In the genomic region with DNA sequence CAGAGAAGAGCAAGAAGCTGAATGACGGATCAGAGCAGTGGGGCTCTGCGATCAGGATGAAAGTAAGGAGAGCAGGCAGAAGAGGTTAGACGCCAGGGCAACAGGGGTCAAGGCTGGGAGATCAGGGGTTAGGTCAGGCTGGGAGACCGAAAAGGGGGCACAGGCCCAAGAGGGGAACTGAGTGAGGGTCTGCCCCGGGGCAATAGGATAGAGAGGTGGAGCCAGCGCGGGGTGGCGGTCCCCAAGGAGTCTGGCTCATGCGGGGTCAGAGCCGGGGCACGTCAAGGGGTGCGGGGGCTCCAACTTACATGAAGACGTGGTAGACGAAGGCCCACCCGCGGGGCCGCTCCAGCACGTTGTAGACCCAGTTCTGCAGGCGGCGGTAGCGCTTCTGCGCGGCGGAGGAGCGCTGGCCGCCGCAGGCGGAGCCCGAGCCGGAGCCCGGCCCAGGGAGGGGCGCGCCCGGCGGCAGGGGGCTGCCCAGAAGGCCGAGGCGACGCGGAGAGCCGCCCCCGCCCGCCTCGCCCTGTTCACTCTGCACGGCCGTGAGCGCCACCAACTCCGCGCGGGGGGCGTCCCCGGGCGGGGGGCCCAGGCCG, we compare ENCODE assay signal across 8 mouse cellular contexts. TPM values are rescaled to one million over a fixed set of nuclear protein-coding genes. Genes with fewer than 3 reads are reported as not detected.
DNase-seq lines count a peak whose midpoint lies in the region; ATAC-seq and TF ChIP-seq lines count a peak whose summit lies in the region.

No protein-coding gene starts in this region.

- H3K9ac ChIP-seq in ES-E14 (ENCODE audit: insufficient read depth, low read depth, low read length, poor library complexity, severe bottlenecking) = peak overlapping the region; percentile 70; the same call in 1 of the 2 replicates
- H3K9ac ChIP-seq in hindbrain, embryonic 15.5 days = peak overlapping the region; percentile 67
- H3K9ac ChIP-seq in midbrain, embryonic 11.5 days (ENCODE audit: low read length) = peak overlapping the region; percentile 67

- peak overlapping the region; percentile 90 for H3K27ac ChIP-seq in gastrocnemius, adult 2 months
- no peak overlapping the region for H3K27ac ChIP-seq in ES-E14 (ENCODE audit: insufficient read depth, low read depth, low read length, poor library complexity, severe bottlenecking)
- no peak overlapping the region for H3K27ac ChIP-seq in embryonic fibroblast, embryonic 13.5 days (ENCODE audit: insufficient read depth, low read length)
- H3K27ac ChIP-seq in hindbrain, embryonic 15.5 days (replicated peaks) = 0 out of 2 replicates have a peak overlapping the region, but pooled peaks have one; percentile 22
- no peak overlapping the region for H3K27ac ChIP-seq in midbrain, embryonic 11.5 days (ENCODE audit: low read depth, low read length)

- TF ChIP-seq CTCF in gastrocnemius, adult 2 months (IDR thresholded peaks at IDR 0.05) = no peak
- TF ChIP-seq CTCF in embryonic fibroblast, embryonic 13.5 days (IDR thresholded peaks at IDR 0.05; ENCODE audit: borderline replicate concordance, insufficient read depth, low read length) = no peak

- WGBS in hindbrain, embryonic 15.5 days = 2% methylated on average over 53 of the region's 53 CpGs
- 1% methylated on average over 36 of the region's 53 CpGs for WGBS in midbrain, embryonic 11.5 days

- ATAC-seq in hindbrain, embryonic 15.5 days (ENCODE audit: low FRiP score, low read depth) = peak; percentile 29
- ATAC-seq in midbrain, embryonic 11.5 days (ENCODE audit: low FRiP score) = peak; percentile 72
- no peak for ATAC-seq in erythroid progenitor cell, adult 5-6 weeks (replicated peaks; ENCODE audit: low FRiP score, poor library complexity, severe bottlenecking)

- peak overlapping the region; percentile 100 for H3K4me2 ChIP-seq in hindbrain, embryonic 15.5 days
- peak overlapping the region; percentile 96 for H3K4me2 ChIP-seq in midbrain, embryonic 11.5 days

- peaks cover 32% of the 10 kb centered on the region for H3K27me3 ChIP-seq in hindbrain, embryonic 15.5 days
- peaks cover 48% of the 10 kb centered on the region for H3K27me3 ChIP-seq in midbrain, embryonic 11.5 days (ENCODE audit: control insufficient read depth, insufficient read depth, low read length)

- no peaks in the 10 kb centered on the region for H3K9me3 ChIP-seq in ES-E14 (ENCODE audit: control insufficient read depth, insufficient read depth, low read depth, low read length)
- H3K9me3 ChIP-seq in hindbrain, embryonic 15.5 days = no peaks in the 10 kb centered on the region
- no peaks in the 10 kb centered on the region for H3K9me3 ChIP-seq in midbrain, embryonic 11.5 days (ENCODE audit: control insufficient read depth, low read length)

- no peaks in the 10 kb centered on the region for H3K36me3 ChIP-seq in ES-E14 (ENCODE audit: control insufficient read depth, insufficient read depth, low read length, poor library complexity, severe bottlenecking)
- no peaks in the 10 kb centered on the region for H3K36me3 ChIP-seq in hindbrain, embryonic 15.5 days
- no peaks in the 10 kb centered on the region for H3K36me3 ChIP-seq in midbrain, embryonic 11.5 days (ENCODE audit: control insufficient read depth, insufficient read depth, low read length)

- in situ Hi-C loops in ES-E14 (cut with MboI; ENCODE audit: low sequenced_read_pairs in 2 of 2, unreplicated experiment in 2 of 2) = no loop called here

- peak; percentile 70 for DNase-seq in gastrocnemius, adult 2 months
- DNase-seq in gastrocnemius, postnatal 14 days = no peak
- no peak for DNase-seq in ES-E14 (ENCODE audit: low read depth, low spot score)
- peak; percentile 93 for DNase-seq in midbrain, embryonic 11.5 days (ENCODE audit: low spot score, missing footprints)
- no peak for DNase-seq in MN1 (ENCODE audit: low spot score)

- peaks cover 0 to 10% of the 10 kb centered on the region in 2 experiments; a peak in 2 of 4 replicates for H3K4me1 ChIP-seq in ES-E14 (ENCODE audit: control insufficient read depth in 2 of 2, insufficient read depth in 2 of 2, low read length in 2 of 2, poor library complexity in 1 of 2)
- H3K4me1 ChIP-seq in embryonic fibroblast, embryonic 13.5 days (ENCODE audit: control insufficient read depth, insufficient read depth, low read length) = no peaks in the 10 kb centered on the region
- peaks cover 22% of the 10 kb centered on the region for H3K4me1 ChIP-seq in hindbrain, embryonic 15.5 days (replicated peaks)
- peaks cover 9% of the 10 kb centered on the region for H3K4me1 ChIP-seq in midbrain, embryonic 11.5 days (ENCODE audit: control insufficient read depth, insufficient read depth, low read length)

- intact Hi-C loops in gastrocnemius, adult 2 months (cut with DNase I) = no loop called here
- intact Hi-C loops in gastrocnemius, postnatal 14 days (cut with DNase I; ENCODE audit: low total_unique reads) = loop anchor here (5.0 kb wide), 1 partner anchor 49 kb away; no protein-coding TSS in a partner anchor

- TF ChIP-seq POLR2A in embryonic fibroblast, embryonic 13.5 days (IDR thresholded peaks at IDR 0.05; ENCODE audit: low read depth, low read length) = no peak

- H3K4me3 ChIP-seq in gastrocnemius, adult 2 months = peak overlapping the region; percentile 88
- peak overlapping the region; percentile 68 to 88; a peak in 3 of 4 replicates for H3K4me3 ChIP-seq in ES-E14 (ENCODE audit: insufficient read depth in 1 of 2, low read depth in 1 of 2, low read length in 2 of 2, poor library complexity in 1 of 2, severe bottlenecking in 1 of 2)
- peak overlapping the region; percentile 17; the same call in 1 of the 2 replicates for H3K4me3 ChIP-seq in embryonic fibroblast, embryonic 13.5 days (ENCODE audit: insufficient read depth, low read length)
- peak overlapping the region; percentile 69 for H3K4me3 ChIP-seq in hindbrain, embryonic 15.5 days
- peak overlapping the region; percentile 54 for H3K4me3 ChIP-seq in midbrain, embryonic 11.5 days (ENCODE audit: low read depth, low read length)

TF ChIP-seq in ES-E14, 5 proteins besides CTCF, POLR2A, EP300 and RAD21:
- no peak for TF ChIP-seq MAFK (IDR thresholded peaks at IDR 0.05; ENCODE audit: insufficient read depth, low read depth, low read length)
- no peak for TF ChIP-seq CHD2 (IDR thresholded peaks at IDR 0.05; ENCODE audit: low read depth, low read length)
- no peak for TF ChIP-seq ZC3H11A (IDR thresholded peaks at IDR 0.05; ENCODE audit: borderline replicate concordance, low read depth, low read length)
- no peak for TF ChIP-seq HCFC1 (IDR thresholded peaks at IDR 0.05; ENCODE audit: borderline replicate concordance, insufficient read depth, low read length)
- no peak for TF ChIP-seq ZNF384 (IDR thresholded peaks at IDR 0.05; ENCODE audit: low read depth, low read length)

RNA-seq across cellular contexts. Expression of a gene that starts 1.8 kb away (rescaled TPM):
- total RNA-seq in gastrocnemius, adult 2 months (2021) = 10 to 100 TPM; 13.4 to 14.5 TPM
- total RNA-seq in gastrocnemius, postnatal 14 days (2021) = 10 to 100 TPM; 15.7 to 18.5 TPM
- total RNA-seq in ES-E14 (2012; rRNA removed) = 0.45 and 0.74 TPM in 2 replicates
- 0.74 and 0.75 TPM in 2 replicates for polyA plus RNA-seq in embryonic fibroblast, embryonic 13.5 days (2011; ENCODE audit: insufficient read length, low read depth, missing spikeins)
- 6.6 and 7.0 TPM in 2 replicates for polyA plus RNA-seq in hindbrain, embryonic 15.5 days (2015; fragmentation: Nextera tagmentation; extraction: Ambion mirVana)
- 1.9 and 2.3 TPM in 2 replicates for polyA plus RNA-seq in midbrain, embryonic 11.5 days (2014; fragmentation: Nextera tagmentation; extraction: Ambion mirVana)
- 3.6 TPM in 1 of 2 replicates, not detected in the other for total RNA-seq in erythroid progenitor cell, adult 5-6 weeks (2015; ENCODE audit: low replicate concordance)
- total RNA-seq in erythroid progenitor cell, adult 5-6 weeks (2017; ENCODE audit: low replicate concordance) = not detected in 2 replicates

Comparison
In these comparisons a context has a peak if more than half of its experiments do, and no peak if none do; other contexts are left out.
1. DNase-seq: peak in gastrocnemius, adult 2 months (single experiment) and midbrain, embryonic 11.5 days (single experiment); none in gastrocnemius, postnatal 14 days (single experiment), ES-E14 (single experiment) and MN1 (single experiment).
2. H3K27ac ChIP-seq: peak in gastrocnemius, adult 2 months (single experiment) and hindbrain, embryonic 15.5 days (single experiment); none in ES-E14 (single experiment), embryonic fibroblast, embryonic 13.5 days (single experiment) and midbrain, embryonic 11.5 days (single experiment).
3. H3K4me3 ChIP-seq: peak in every context shown above with its lines; median percentile 88 in gastrocnemius, adult 2 months; 78 in ES-E14; 69 in hindbrain, embryonic 15.5 days; 54 in midbrain, embryonic 11.5 days; 17 in embryonic fibroblast, embryonic 13.5 days.
4. Peak in every context shown above with its lines, with median percentiles within 50 percentile points of each other: H3K9ac ChIP-seq.